Mouse (Mus musculus) C2C12 (cell line): ENCODE measurements around the gene Zbtb22. TPM values are rescaled to one million over a fixed set of nuclear protein-coding genes. Genes with fewer than 3 reads are reported as not detected.
"Not testable (repeated sequence)": the region's sequence is repeated elsewhere in the genome, so short reads cannot be mapped to it uniquely, and the experiment has no call there.

Experiments
- H3K27me3 ChIP-seq: one replicate; pipeline ENCODE4 v1.6.1; 2011; ENCODE audit not compliant: control insufficient read depth, insufficient read depth, insufficient read length
- H3K36me3 ChIP-seq: one replicate; pipeline ENCODE4 v1.6.1; 2011; ENCODE audit not compliant: control insufficient read depth, insufficient read depth
- H3K4me3 ChIP-seq: one replicate; pipeline ENCODE4 v1.5.1; 2011; ENCODE audit warnings: mild to moderate bottlenecking, control low read depth; ENCODE audit not compliant: poor library complexity, insufficient read depth, severe bottlenecking
- H3K79me2 ChIP-seq: one replicate; pipeline ENCODE4 v1.6.1; 2011; ENCODE audit not compliant: control insufficient read depth, insufficient read depth
- H3K79me3 ChIP-seq: one replicate; pipeline ENCODE4 v1.6.1; 2011; ENCODE audit warnings: low read depth, control low read depth
- H3ac ChIP-seq: one replicate; pipeline ENCODE3; 2011; ENCODE audit warnings: low read depth; ENCODE audit not compliant: control insufficient read depth, insufficient read length
- CEBPB ChIP-seq: IDR thresholded peaks from one replicate; pipeline ENCODE4 v1.6.1; 2011; ENCODE audit warnings: low read depth, mild to moderate bottlenecking, control low read depth, moderate library complexity
- CTCF ChIP-seq: IDR thresholded peaks from one replicate; pipeline ENCODE4 v1.5.1; 2011; ENCODE audit not compliant: control insufficient read depth, insufficient read depth, insufficient read length
- FOSL1 ChIP-seq: IDR thresholded peaks from one replicate; pipeline ENCODE4 v1.8.0; 2011; ENCODE audit warnings: mild to moderate bottlenecking, low read length; ENCODE audit not compliant: poor library complexity, insufficient read depth, severe bottlenecking
- MAX ChIP-seq: IDR thresholded peaks from one replicate; pipeline ENCODE4 v1.6.1; 2011; ENCODE audit warnings: mild to moderate bottlenecking, control low read depth
- MYOD1 ChIP-seq: IDR thresholded peaks from one replicate; pipeline ENCODE4 v1.6.1; 2011; ENCODE audit warnings: low read depth; ENCODE audit not compliant: control insufficient read depth, insufficient read length
- MYOG ChIP-seq: IDR thresholded peaks from one replicate; pipeline ENCODE4 v1.6.1; 2011; ENCODE audit not compliant: control insufficient read depth, insufficient read length; ENCODE audit errors: extremely low read depth
- USF1 ChIP-seq: IDR thresholded peaks from one replicate; pipeline ENCODE4 v1.6.1; 2011; ENCODE audit warnings: low read depth, mild to moderate bottlenecking, control low read depth, moderate library complexity
- long read RNA-seq, 2 experiments: library from polyadenylated mRNA; unstranded; transcript quantifications; one replicate each; pipeline ENCODE4 v2.0.0; 2019 to 2020
- polyA plus RNA-seq: library from polyadenylated mRNA; unstranded; fragments of >200 nt; fragmentation: generic; extraction: Trizol; gene quantifications from one replicate; pipeline ENCODE4 v1.2.1, GENCODE M21; 2012; ENCODE audit warnings: missing spikeins

Zbtb22 gene
- polyA plus RNA-seq: 30.3 TPM
- long read RNA-seq, experiment 1, partial matches to known transcripts: 4 of 4 reads
- long read RNA-seq, experiment 1, other reads (novel, unspliced or antisense): 0 of 4 reads
- long read RNA-seq, experiment 2, transcript Zbtb22-202 (2 exons, 387 nt): major isoform, 7 of 17 reads
- long read RNA-seq, experiment 2, partial matches to known transcripts: 7 of 17 reads
- long read RNA-seq, experiment 2, other reads (novel, unspliced or antisense): 0 of 17 reads

DNA sequence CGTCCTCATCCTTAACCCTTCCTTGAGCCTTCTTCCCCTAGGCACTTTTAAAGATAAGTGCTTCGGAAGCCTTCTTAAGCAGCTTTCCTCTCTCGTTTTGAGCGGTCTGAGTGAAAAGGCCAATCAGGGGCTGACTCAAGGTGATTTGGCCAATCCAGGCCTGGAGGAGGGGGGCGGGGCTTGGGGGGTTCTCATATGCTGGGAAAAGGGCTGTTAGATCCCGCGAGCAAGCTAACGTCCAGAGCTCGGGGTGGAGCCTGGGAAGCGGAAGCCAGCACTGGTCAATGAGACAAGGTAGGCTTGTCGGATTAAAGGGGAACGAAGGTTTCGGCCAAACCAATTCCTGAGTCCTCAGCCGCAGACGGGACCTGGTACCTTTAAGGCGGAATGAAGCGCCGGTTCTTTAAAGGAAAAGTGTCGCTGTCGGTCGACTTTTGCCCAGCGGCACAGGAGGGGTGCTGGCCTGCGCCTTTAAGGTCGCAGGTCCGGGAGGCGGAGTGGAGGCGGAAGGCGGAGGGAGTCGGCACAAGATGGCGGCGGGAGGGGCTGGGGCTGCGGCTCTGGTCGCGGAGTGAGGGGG is at the start of gene Zbtb22, which contains the start of gene Tapbp:
Zbtb22 (plus strand) TSS at position 234 of the 580 bp plus-strand sequence.
Tapbp (plus strand) TSS at position 229 of the 580 bp plus-strand sequence.
- H3ac ChIP-seq: peak within 1 kb of the TSS; percentile 50
- no peak for TF ChIP-seq CEBPB
- no peak for TF ChIP-seq MYOD1
- no peak for TF ChIP-seq CTCF
- TF ChIP-seq MYOG: no peak
- TF ChIP-seq FOSL1: no peak
- no peak for TF ChIP-seq USF1
- no peak for TF ChIP-seq MAX
- H3K36me3 ChIP-seq: peaks cover 47% of the 10 kb centered on the region

DNA sequence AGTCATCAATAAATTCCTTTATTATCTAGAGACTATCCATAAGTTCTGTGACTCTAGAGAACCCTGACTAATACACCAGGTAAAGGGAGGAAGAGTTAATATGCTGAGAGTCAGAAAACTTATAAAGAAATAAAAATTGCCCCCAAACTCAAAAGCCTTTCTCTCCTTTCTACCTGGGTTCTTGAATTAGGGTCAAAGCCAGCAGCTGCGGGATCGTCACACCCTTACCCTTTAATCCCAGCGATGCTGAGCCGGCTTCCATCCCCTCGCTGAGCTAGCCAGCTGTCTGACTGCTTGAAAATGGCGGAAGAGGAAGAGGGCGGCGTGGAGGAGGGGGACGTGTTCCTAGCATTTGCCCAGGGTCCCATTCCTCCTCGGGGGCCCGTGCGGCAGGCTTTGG is 42.2 kb upstream of the Zbtb22 start, which contains the start of gene Gm7029:
Gm7029 (plus strand) TSS at position 301 of the 400 bp plus-strand sequence.
- H3ac ChIP-seq, H3K79me3 ChIP-seq: not testable (repeated sequence)

More for the DNA sequence above, at the start of gene Zbtb22, which contains the start of gene Tapbp:
- Histone ChIP-seq H3K79me3 (peaks cover 4% of the 10 kb centered on the region), H3K79me2 (peaks cover 49% of the 10 kb centered on the region), H3K27me3 (no peaks in the 10 kb centered on the region), H3K4me3 (peak within 1 kb of the TSS; percentile 46)

DNA sequence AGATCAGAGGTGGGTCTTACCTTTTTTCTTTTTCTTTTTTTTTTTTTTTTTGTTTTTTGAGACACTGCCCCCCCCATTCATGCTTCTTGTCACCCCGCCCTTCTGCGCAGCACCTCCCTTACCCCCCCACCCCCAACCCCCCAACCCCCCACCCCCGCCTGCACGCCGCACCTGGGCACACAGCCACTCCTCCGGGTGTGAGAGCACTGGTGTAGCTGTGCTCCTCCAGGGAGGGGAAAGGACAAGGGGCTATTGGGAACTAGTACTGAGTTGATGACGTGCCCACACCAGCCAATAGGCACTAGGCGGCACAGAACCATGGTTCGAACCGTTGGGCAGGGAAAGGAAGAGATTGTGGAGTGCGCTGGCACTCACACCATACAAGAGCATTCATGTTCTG is 41.3 kb upstream of the Zbtb22 start:
- peaks cover 25% of the 10 kb centered on the region for H3K36me3 ChIP-seq
- H3K27me3 ChIP-seq: no peaks in the 10 kb centered on the region
- TF ChIP-seq MYOD1: no peak
- TF ChIP-seq CTCF: no peak
- TF ChIP-seq CEBPB: no peak
- H3K79me3 ChIP-seq: no peaks in the 10 kb centered on the region
- no peak overlapping the region for H3ac ChIP-seq
- H3K79me2 ChIP-seq: no peaks in the 10 kb centered on the region
- H3K4me3 ChIP-seq: no peak overlapping the region

More for the DNA sequence above, 42.2 kb upstream of the Zbtb22 start, which contains the start of gene Gm7029:
- peaks cover 22% of the 10 kb centered on the region for H3K36me3 ChIP-seq
- not testable (repeated sequence) for H3K27me3 ChIP-seq, H3K79me2 ChIP-seq, H3K4me3 ChIP-seq

- not testable (repeated sequence) for H3K79me2 ChIP-seq, H3ac ChIP-seq, H3K27me3 ChIP-seq, H3K4me3 ChIP-seq, H3K79me3 ChIP-seq
- H3K36me3 ChIP-seq: peaks cover 32% of the 10 kb centered on the region
These were observed 39.9 kb upstream of the Zbtb22 start for GRCm38 (mm10) chr17:33875797-33876196.

GRCm38 (mm10) chr17:33884320-33884719 is 31.4 kb upstream of the Zbtb22 start:
- H3K36me3 ChIP-seq: peaks cover 24% of the 10 kb centered on the region
- H3K27me3 ChIP-seq: not testable (repeated sequence)

DNA sequence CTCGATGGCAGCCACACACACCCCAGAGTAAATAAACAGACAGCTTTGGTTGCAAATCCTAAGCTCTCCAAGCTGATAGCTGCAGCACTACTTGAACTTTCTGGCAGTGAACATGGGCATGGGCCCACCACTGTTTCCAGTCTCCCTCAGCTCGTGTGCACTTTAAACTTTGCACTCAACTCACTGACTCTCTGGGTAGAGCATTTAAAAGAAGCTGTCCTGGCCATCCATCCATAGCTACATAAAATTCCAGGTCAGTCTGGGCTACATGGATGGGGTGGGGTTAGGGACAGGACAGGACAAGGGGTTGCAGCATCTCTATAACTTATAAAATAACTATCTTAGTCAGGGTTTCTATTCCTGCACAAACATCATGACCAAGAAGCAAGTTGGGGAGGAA is 27.9 kb upstream of the Zbtb22 start:
- Histone ChIP-seq H3K79me3 (peaks cover 25% of the 10 kb centered on the region), H3K79me2 (peaks cover 44% of the 10 kb centered on the region)
- H3K27me3 ChIP-seq, H3K36me3 ChIP-seq, H3ac ChIP-seq, H3K4me3 ChIP-seq: not testable (repeated sequence)

More at GRCm38 (mm10) chr17:33884320-33884719, 31.4 kb upstream of the Zbtb22 start:
- H3K79me2 ChIP-seq: peaks cover 36% of the 10 kb centered on the region
- H3ac ChIP-seq, H3K4me3 ChIP-seq: not testable (repeated sequence)
- H3K79me3 ChIP-seq: peaks cover 22% of the 10 kb centered on the region

GRCm38 (mm10) chr17:33888230-33888629 is 27.5 kb upstream of the Zbtb22 start:
- not testable (repeated sequence) for H3K36me3 ChIP-seq, H3ac ChIP-seq, H3K27me3 ChIP-seq, H3K4me3 ChIP-seq
- Histone ChIP-seq H3K79me3 (peaks cover 25% of the 10 kb centered on the region), H3K79me2 (peaks cover 44% of the 10 kb centered on the region)

- not testable (repeated sequence) for H3K36me3 ChIP-seq, H3K27me3 ChIP-seq
- Histone ChIP-seq H3K4me3 (peak overlapping the region; percentile 65), H3ac (peak overlapping the region; percentile 77), H3K79me3 (peaks cover 25% of the 10 kb centered on the region), H3K79me2 (peaks cover 44% of the 10 kb centered on the region)
These were observed 25.7 kb upstream of the Zbtb22 start for GRCm38 (mm10) chr17:33889941-33890532.
